12 mouse cellular contexts compared by ENCODE assay signal in genomic region chr12:80939165-80939564, GRCm38 (mm10). TPM values are rescaled to one million over a fixed set of nuclear protein-coding genes. Genes with fewer than 3 reads are reported as not detected.
DNase-seq lines count a peak whose midpoint lies in the region; ATAC-seq and TF ChIP-seq lines count a peak whose summit lies in the region.
"Had no signal": no experiment of that assay in that cellular context is flagged by ENCODE, and none has a peak within 500 bp of the region (broad histone marks: within the 10 kb centered on the region; RNA-seq: fewer than 3 reads in every experiment).

No protein-coding gene starts in this region.

- no peaks in the 10 kb centered on the region for H3K36me3 ChIP-seq in heart, postnatal 0 days (replicated peaks; ENCODE audit: control insufficient read depth, insufficient read depth, low read length)
- H3K36me3 ChIP-seq in heart, embryonic 10.5 days: no peaks in the 10 kb centered on the region
- no peaks in the 10 kb centered on the region for H3K36me3 ChIP-seq in thymus, adult 2 months (ENCODE audit: control insufficient read depth, insufficient read depth, low read length)
- no peaks in the 10 kb centered on the region for H3K36me3 ChIP-seq in liver, embryonic 11.5 days (ENCODE audit: control insufficient read depth, insufficient read depth, low read length)
- H3K36me3 ChIP-seq in stomach, embryonic 16.5 days (ENCODE audit: control insufficient read depth, insufficient read depth, low read length): no peaks in the 10 kb centered on the region
- H3K36me3 ChIP-seq: forebrain, embryonic 15.5 days; hindbrain, embryonic 10.5 days had no signal

- no peak for DNase-seq in heart, postnatal 0 days (ENCODE audit: low spot score)
- no peak for DNase-seq in heart, embryonic 10.5 days (ENCODE audit: low spot score)
- no peak for DNase-seq in thymus, adult 2 months
- no peak for DNase-seq in thymus, postnatal 10 days (ENCODE audit: low spot score in 2 of 2)
- no peak for DNase-seq in liver, embryonic 11.5 days (ENCODE audit: low spot score)
- no peak for DNase-seq in MN1 (ENCODE audit: low spot score)
- DNase-seq in left cerebral cortex, postnatal 25 days (ENCODE audit: low spot score in 2 of 2): no peak
- DNase-seq: retina, postnatal 1 day had no signal

- H3K4me3 ChIP-seq in heart, postnatal 0 days (ENCODE audit: low read depth, low read length): no peak overlapping the region
- no peak overlapping the region for H3K4me3 ChIP-seq in heart, embryonic 10.5 days
- no peak overlapping the region for H3K4me3 ChIP-seq in thymus, adult 2 months (ENCODE audit: control insufficient read depth, insufficient read depth, low read length)
- no peak overlapping the region for H3K4me3 ChIP-seq in liver, embryonic 11.5 days (ENCODE audit: low read depth, low read length)
- H3K4me3 ChIP-seq in stomach, embryonic 16.5 days (replicated peaks; ENCODE audit: low read length): no peak overlapping the region
- H3K4me3 ChIP-seq: forebrain, embryonic 15.5 days; hindbrain, embryonic 10.5 days had no signal

- H3K9ac ChIP-seq in heart, postnatal 0 days (replicated peaks; ENCODE audit: low read depth, low read length): no peak overlapping the region
- H3K9ac ChIP-seq in liver, embryonic 11.5 days (ENCODE audit: low read depth, low read length): 0 out of 2 replicates have a peak overlapping the region, but pooled peaks have one; percentile 11
- H3K9ac ChIP-seq in stomach, embryonic 16.5 days (ENCODE audit: low read length): no peak overlapping the region
- H3K9ac ChIP-seq: forebrain, embryonic 15.5 days had no signal

- TF ChIP-seq CTCF in heart, postnatal 0 days (IDR thresholded peaks at IDR 0.05; ENCODE audit: low read depth): no peak
- no peak for TF ChIP-seq CTCF in thymus, adult 2 months (IDR thresholded peaks at IDR 0.05; ENCODE audit: borderline replicate concordance, control insufficient read depth, extremely low read depth, insufficient read depth, low read length, poor library complexity)

- no peaks in the 10 kb centered on the region for H3K9me3 ChIP-seq in heart, postnatal 0 days (replicated peaks; ENCODE audit: control insufficient read depth, low read length)
- no peaks in the 10 kb centered on the region for H3K9me3 ChIP-seq in heart, embryonic 10.5 days
- no peaks in the 10 kb centered on the region for H3K9me3 ChIP-seq in liver, embryonic 11.5 days (ENCODE audit: control insufficient read depth, low read length)
- H3K9me3 ChIP-seq in stomach, embryonic 16.5 days (replicated peaks; ENCODE audit: control insufficient read depth, low read length): no peaks in the 10 kb centered on the region
- H3K9me3 ChIP-seq: forebrain, embryonic 15.5 days; hindbrain, embryonic 10.5 days had no signal

- peak overlapping the region; percentile 16; the same call in 1 of the 2 replicates for H3K4me2 ChIP-seq in heart, postnatal 0 days (ENCODE audit: low read depth, low read length)
- H3K4me2 ChIP-seq in liver, embryonic 11.5 days: no peak overlapping the region
- no peak overlapping the region for H3K4me2 ChIP-seq in stomach, embryonic 16.5 days (ENCODE audit: low read depth, low read length)
- H3K4me2 ChIP-seq: forebrain, embryonic 15.5 days had no signal

- no peak for TF ChIP-seq EP300 in heart, postnatal 0 days (IDR thresholded peaks at IDR 0.05; ENCODE audit: low read depth)

- H3K27me3 ChIP-seq in heart, postnatal 0 days (ENCODE audit: control insufficient read depth, insufficient read depth, low read length): no peaks in the 10 kb centered on the region
- no peaks in the 10 kb centered on the region for H3K27me3 ChIP-seq in heart, embryonic 10.5 days (ENCODE audit: insufficient read depth, poor library complexity, severe bottlenecking)
- no peaks in the 10 kb centered on the region for H3K27me3 ChIP-seq in thymus, adult 2 months (ENCODE audit: control insufficient read depth, insufficient read depth, low read length)
- H3K27me3 ChIP-seq in liver, embryonic 11.5 days (replicated peaks; ENCODE audit: control insufficient read depth, insufficient read depth, low read length): no peaks in the 10 kb centered on the region
- H3K27me3 ChIP-seq in stomach, embryonic 16.5 days (ENCODE audit: control insufficient read depth, insufficient read depth, low read length): no peaks in the 10 kb centered on the region
- H3K27me3 ChIP-seq: CH12.LX; forebrain, embryonic 15.5 days had no signal

- intact Hi-C loops in left cerebral cortex, postnatal 25 days (cut with DNase I): no loop called here

- peaks cover 9% of the 10 kb centered on the region; the same call in 1 of the 2 replicates for H3K4me1 ChIP-seq in heart, postnatal 0 days (ENCODE audit: control insufficient read depth, insufficient read depth)
- no peaks in the 10 kb centered on the region for H3K4me1 ChIP-seq in heart, embryonic 10.5 days
- H3K4me1 ChIP-seq in thymus, adult 2 months (replicated peaks; ENCODE audit: control insufficient read depth, insufficient read depth, low read length): peaks cover 17% of the 10 kb centered on the region
- H3K4me1 ChIP-seq in liver, embryonic 11.5 days (replicated peaks; ENCODE audit: control insufficient read depth, insufficient read depth, low read length): peaks cover 20% of the 10 kb centered on the region
- H3K4me1 ChIP-seq in stomach, embryonic 16.5 days (ENCODE audit: control insufficient read depth, insufficient read depth, low read length): peaks cover 5% of the 10 kb centered on the region
- H3K4me1 ChIP-seq: forebrain, embryonic 15.5 days; hindbrain, embryonic 10.5 days had no signal

- peak; percentile 24 for ATAC-seq in heart, postnatal 0 days (ENCODE audit: insufficient read depth, low read depth)
- ATAC-seq in liver, embryonic 11.5 days (replicated peaks; ENCODE audit: low FRiP score): no peak
- no peak for ATAC-seq in stomach, embryonic 16.5 days (ENCODE audit: insufficient read depth, low FRiP score)
- ATAC-seq: forebrain, embryonic 15.5 days had no signal

- peak overlapping the region; percentile 33 for H3K27ac ChIP-seq in heart, postnatal 0 days (ENCODE audit: low read depth)
- H3K27ac ChIP-seq in heart, embryonic 10.5 days: no peak overlapping the region; the same call in 1 of the 2 replicates
- peak overlapping the region; percentile 96 for H3K27ac ChIP-seq in thymus, adult 2 months (ENCODE audit: control insufficient read depth, insufficient read depth, low read length)
- H3K27ac ChIP-seq in liver, embryonic 11.5 days (ENCODE audit: low read depth, low read length): peak overlapping the region; percentile 2; the same call in 1 of the 2 replicates
- H3K27ac ChIP-seq in stomach, embryonic 16.5 days (ENCODE audit: low read length): peak overlapping the region; percentile 73
- H3K27ac ChIP-seq: forebrain, embryonic 15.5 days; hindbrain, embryonic 10.5 days had no signal

- 69% methylated on average over 4 of the region's 4 CpGs for WGBS in heart, postnatal 0 days
- WGBS in heart, embryonic 10.5 days: 64% methylated on average over 4 of the region's 4 CpGs
- 50% methylated on average over 4 of the region's 4 CpGs for WGBS in thymus, adult 2 months
- WGBS in liver, embryonic 11.5 days: 73% methylated on average over 4 of the region's 4 CpGs
- WGBS in stomach, embryonic 16.5 days: 74% methylated on average over 4 of the region's 4 CpGs

- no peak for TF ChIP-seq POLR2A in thymus, adult 2 months (IDR thresholded peaks at IDR 0.05; ENCODE audit: control insufficient read depth, extremely low read depth, insufficient read depth, low read length, poor library complexity)

RNA-seq across cellular contexts. Expression of gene Srsf5, which starts 6.1 kb away (rescaled TPM):
- total RNA-seq in heart, postnatal 0 days (2014; rRNA removed; ENCODE audit: low replicate concordance): 227 and 333 TPM in 2 replicates
- polyA plus RNA-seq in heart, postnatal 0 days (2015; fragmentation: Nextera tagmentation; extraction: Ambion mirVana): 204 and 275 TPM in 2 replicates
- 386 and 404 TPM in 2 replicates for polyA plus RNA-seq in heart, embryonic 10.5 days (2016; fragmentation: Nextera tagmentation; extraction: Ambion mirVana)
- polyA plus RNA-seq in thymus, adult 2 months (2012; rRNA removed): 511 and 515 TPM in 2 replicates
- polyA plus RNA-seq in liver, embryonic 11.5 days (2014; fragmentation: Nextera tagmentation; extraction: Ambion mirVana): 423 and 425 TPM in 2 replicates
- 526 and 551 TPM in 2 replicates for polyA plus RNA-seq in stomach, embryonic 16.5 days (2015; fragmentation: Nextera tagmentation; extraction: Ambion mirVana)
- 100 to 1,000 TPM; 275 to 306 TPM for total RNA-seq in left cerebral cortex, postnatal 25 days (2021)

RNA-seq across cellular contexts. Expression of gene Slc10a1, which starts 29.3 kb away (rescaled TPM):
- total RNA-seq in heart, postnatal 0 days (2014; rRNA removed; ENCODE audit: low replicate concordance): 1.5 TPM in 1 of 2 replicates, not detected in the other
- 0.37 and 0.40 TPM in 2 replicates for polyA plus RNA-seq in heart, postnatal 0 days (2015; fragmentation: Nextera tagmentation; extraction: Ambion mirVana)
- 0.55 and 0.58 TPM in 2 replicates for polyA plus RNA-seq in heart, embryonic 10.5 days (2016; fragmentation: Nextera tagmentation; extraction: Ambion mirVana)
- 0.07 and 1.9 TPM in 2 replicates for polyA plus RNA-seq in thymus, adult 2 months (2012; rRNA removed)
- 0.47 and 0.95 TPM in 2 replicates for polyA plus RNA-seq in liver, embryonic 11.5 days (2014; fragmentation: Nextera tagmentation; extraction: Ambion mirVana)
- polyA plus RNA-seq in stomach, embryonic 16.5 days (2015; fragmentation: Nextera tagmentation; extraction: Ambion mirVana): 0.84 and 1.3 TPM in 2 replicates
- total RNA-seq in left cerebral cortex, postnatal 25 days (2021): not detected
